Mouse (Mus musculus): ENCODE measurements around the gene A630089N07Rik. TPM values are rescaled to one million over a fixed set of nuclear protein-coding genes. Genes with fewer than 3 reads are reported as not detected.
"Not testable (repeated sequence)": the region's sequence is repeated elsewhere in the genome, so short reads cannot be mapped to it uniquely, and the experiment has no call there.

A630089N07Rik gene
- polyA plus RNA-seq, 1 experiment from 2014 or later, result 19.9 TPM

DNA sequence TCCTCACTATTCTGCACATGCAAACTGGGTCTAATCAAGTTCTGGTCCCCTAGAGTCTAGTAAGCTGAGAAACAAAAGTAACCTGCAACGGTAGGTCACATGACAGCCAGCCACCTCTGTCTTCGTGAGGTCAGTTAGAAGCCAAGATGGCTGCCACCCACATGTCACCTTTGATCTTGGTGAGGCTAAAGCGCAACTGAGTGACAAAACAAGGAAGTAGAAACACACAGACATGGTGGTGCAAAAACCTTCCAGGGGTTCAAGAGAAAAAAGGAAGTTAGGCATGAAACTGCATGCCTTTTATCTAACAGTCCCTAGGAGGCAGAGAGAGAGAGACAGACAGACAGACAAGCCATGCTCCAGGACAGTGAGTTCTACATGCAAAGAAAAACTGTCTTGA, 60.2 kb downstream of the A630089N07Rik start:
- Histone ChIP-seq H3K27me3 (ENCODE audit: control insufficient read depth, insufficient read depth, low read depth, low read length) (no peaks in the 10 kb centered on the region), H3K27ac (ENCODE audit: low read length) (no peak overlapping the region), H3K4me1 (replicated peaks; ENCODE audit: control insufficient read depth, insufficient read depth, low read length) (no peaks in the 10 kb centered on the region), H3K9me3 (ENCODE audit: control insufficient read depth, low read length) (no peaks in the 10 kb centered on the region; the same call in 1 of the 2 replicates), H3K4me2 (ENCODE audit: low read depth, low read length) (no peak overlapping the region), H3K36me3 (ENCODE audit: control insufficient read depth, insufficient read depth, low read length) (no peaks in the 10 kb centered on the region; the same call in 1 of the 2 replicates), H3K4me3 (ENCODE audit: low read length) (no peak overlapping the region), H3K9ac (ENCODE audit: low read length) (no peak overlapping the region)
- WGBS, result 91% methylated on average over 3 of the region's 3 CpGs
- ATAC-seq (ENCODE audit: low read depth), result no peak

GRCm38 (mm10) chr16:97997383-97997731, 84.9 kb downstream of the A630089N07Rik start:
- WGBS, result 0% methylated on average over 8 of the region's 8 CpGs
- H3K4me1 ChIP-seq (replicated peaks; ENCODE audit: control insufficient read depth, insufficient read depth, low read length), result peaks cover 14% of the 10 kb centered on the region
- H3K36me3 ChIP-seq (ENCODE audit: control insufficient read depth, insufficient read depth, low read length), result not testable (repeated sequence)

GRCm38 (mm10) chr16:97996616-97997382, 85.5 kb downstream of the A630089N07Rik start, which contains the start of gene B230307C23Rik:
Gene B230307C23Rik, plus strand, starts transcription at chr16:97997315.
- Histone ChIP-seq H3K4me2 (ENCODE audit: low read depth, low read length) (peak within 1 kb of the TSS; percentile 71), H3K4me3 (ENCODE audit: low read length) (peak within 1 kb of the TSS; percentile 51), H3K9me3 (ENCODE audit: control insufficient read depth, low read length) (0 out of 2 replicates have a peak, but pooled peaks cover 3% of the 10 kb centered on the region), H3K36me3 (ENCODE audit: control insufficient read depth, insufficient read depth, low read length) (no peaks in the 10 kb centered on the region; the same call in 1 of the 2 replicates), H3K27ac (ENCODE audit: low read length) (peak within 1 kb of the TSS; percentile 87), H3K27me3 (ENCODE audit: control insufficient read depth, insufficient read depth, low read depth, low read length) (no peaks in the 10 kb centered on the region), H3K4me1 (replicated peaks; ENCODE audit: control insufficient read depth, insufficient read depth, low read length) (peaks cover 14% of the 10 kb centered on the region), H3K9ac (ENCODE audit: low read length) (peak within 1 kb of the TSS; percentile 69)
- WGBS, result 2% methylated on average over 22 of the region's 22 CpGs
- peak; percentile 99 for ATAC-seq (ENCODE audit: low read depth)

More at GRCm38 (mm10) chr16:97997383-97997731, 84.9 kb downstream of the A630089N07Rik start:
- H3K4me3 ChIP-seq (ENCODE audit: low read length), result peak overlapping the region; percentile 51
- H3K4me2 ChIP-seq (ENCODE audit: low read depth, low read length), result peak overlapping the region; percentile 71
- ATAC-seq (ENCODE audit: low read depth), result peak; percentile 58
- peak overlapping the region; percentile 69 for H3K9ac ChIP-seq (ENCODE audit: low read length)
- H3K27ac ChIP-seq (ENCODE audit: low read length), result peak overlapping the region; percentile 87
- H3K9me3 ChIP-seq (ENCODE audit: control insufficient read depth, low read length); H3K27me3 ChIP-seq (ENCODE audit: control insufficient read depth, insufficient read depth, low read depth, low read length): not testable (repeated sequence)

GRCm38 (mm10) chr16:97995849-97996615, 86.2 kb downstream of the A630089N07Rik start:
- Histone ChIP-seq H3K4me2 (ENCODE audit: low read depth, low read length) (peak overlapping the region; percentile 71), H3K36me3 (ENCODE audit: control insufficient read depth, insufficient read depth, low read length) (no peaks in the 10 kb centered on the region; the same call in 1 of the 2 replicates), H3K9ac (ENCODE audit: low read length) (peak overlapping the region; percentile 69), H3K4me3 (ENCODE audit: low read length) (peak overlapping the region; percentile 51), H3K9me3 (ENCODE audit: control insufficient read depth, low read length) (0 out of 2 replicates have a peak, but pooled peaks cover 3% of the 10 kb centered on the region), H3K27me3 (ENCODE audit: control insufficient read depth, insufficient read depth, low read depth, low read length) (no peaks in the 10 kb centered on the region), H3K27ac (ENCODE audit: low read length) (peak overlapping the region; percentile 87; the same call in 1 of the 2 replicates), H3K4me1 (replicated peaks; ENCODE audit: control insufficient read depth, insufficient read depth, low read length) (peaks cover 14% of the 10 kb centered on the region)
- 22% methylated on average over 1 of the region's 1 CpGs for WGBS
- ATAC-seq (ENCODE audit: low read depth), result no peak

DNA sequence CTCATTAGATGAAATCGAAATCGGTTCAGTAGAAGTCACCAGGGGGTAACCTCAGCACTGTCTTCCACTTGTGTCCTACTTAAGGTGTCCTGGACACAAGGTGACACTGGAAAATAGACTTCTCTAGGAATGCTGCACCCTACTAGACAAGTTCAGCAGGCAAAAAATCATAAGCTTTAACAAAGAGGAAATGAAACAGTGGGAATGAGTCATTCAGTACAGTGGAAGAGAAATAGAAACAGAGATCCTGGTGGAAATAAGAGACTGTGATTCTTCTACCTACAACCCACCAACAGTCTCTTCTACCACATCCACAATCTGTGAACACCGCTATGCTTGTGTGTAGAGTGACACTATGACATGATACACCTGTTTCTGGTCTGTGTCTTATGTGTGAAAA, 89.8 kb downstream of the A630089N07Rik start:
- not testable (repeated sequence) for H3K9ac ChIP-seq (ENCODE audit: low read length); H3K4me3 ChIP-seq (ENCODE audit: low read length); H3K9me3 ChIP-seq (ENCODE audit: control insufficient read depth, low read length); H3K36me3 ChIP-seq (ENCODE audit: control insufficient read depth, insufficient read depth, low read length); H3K27me3 ChIP-seq (ENCODE audit: control insufficient read depth, insufficient read depth, low read depth, low read length); H3K4me1 ChIP-seq (replicated peaks; ENCODE audit: control insufficient read depth, insufficient read depth, low read length); H3K27ac ChIP-seq (ENCODE audit: low read length); ATAC-seq (ENCODE audit: low read depth); H3K4me2 ChIP-seq (ENCODE audit: low read depth, low read length)
- WGBS, result 68% methylated on average over 3 of the region's 3 CpGs

GRCm38 (mm10) chr16:97991517-97991916, 90.7 kb downstream of the A630089N07Rik start:
- Histone ChIP-seq H3K4me1 (replicated peaks; ENCODE audit: control insufficient read depth, insufficient read depth, low read length) (peaks cover 6% of the 10 kb centered on the region), H3K9ac (ENCODE audit: low read length) (no peak overlapping the region)
- 80% methylated on average over 2 of the region's 2 CpGs for WGBS

DNA sequence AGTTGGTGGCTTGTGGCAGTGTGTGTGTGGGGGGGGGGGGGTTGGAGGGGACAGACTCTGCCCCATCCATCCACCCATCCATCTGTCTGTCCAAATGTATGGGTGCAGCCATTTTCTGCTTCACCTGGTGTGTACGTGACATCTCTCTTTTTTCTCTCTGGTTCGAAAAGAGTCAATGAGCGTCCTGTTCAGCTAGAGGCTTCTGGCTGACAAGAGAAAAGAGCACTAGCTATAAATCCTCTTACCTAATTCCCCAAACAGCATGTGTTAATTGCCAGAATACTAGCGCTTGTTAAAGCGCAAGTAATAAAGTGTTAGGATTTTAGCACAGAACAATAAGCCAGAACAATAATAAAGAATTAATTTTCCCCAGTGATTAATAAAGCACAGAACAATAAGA, 97.7 kb downstream of the A630089N07Rik start:
- Histone ChIP-seq H3K4me1 (replicated peaks; ENCODE audit: control insufficient read depth, insufficient read depth, low read length) (no peaks in the 10 kb centered on the region), H3K36me3 (ENCODE audit: control insufficient read depth, insufficient read depth, low read length) (no peaks in the 10 kb centered on the region), H3K4me3 (ENCODE audit: low read length) (no peak overlapping the region), H3K4me2 (ENCODE audit: low read depth, low read length) (no peak overlapping the region), H3K9me3 (ENCODE audit: control insufficient read depth, low read length) (no peaks in the 10 kb centered on the region), H3K27me3 (ENCODE audit: control insufficient read depth, insufficient read depth, low read depth, low read length) (no peaks in the 10 kb centered on the region), H3K27ac (ENCODE audit: low read length) (no peak overlapping the region), H3K9ac (ENCODE audit: low read length) (no peak overlapping the region)
- 80% methylated on average over 5 of the region's 5 CpGs for WGBS
- no peak for ATAC-seq (ENCODE audit: low read depth)

More at GRCm38 (mm10) chr16:97991517-97991916, 90.7 kb downstream of the A630089N07Rik start:
- Histone ChIP-seq H3K9me3 (ENCODE audit: control insufficient read depth, low read length) (no peaks in the 10 kb centered on the region), H3K4me2 (ENCODE audit: low read depth, low read length) (no peak overlapping the region), H3K27me3 (ENCODE audit: control insufficient read depth, insufficient read depth, low read depth, low read length) (no peaks in the 10 kb centered on the region), H3K4me3 (ENCODE audit: low read length) (no peak overlapping the region), H3K36me3 (ENCODE audit: control insufficient read depth, insufficient read depth, low read length) (no peaks in the 10 kb centered on the region), H3K27ac (ENCODE audit: low read length) (no peak overlapping the region)
- no peak for ATAC-seq (ENCODE audit: low read depth)

GRCm38 (mm10) chr16:97981362-97981761, 100.9 kb downstream of the A630089N07Rik start:
- 68% methylated on average over 1 of the region's 1 CpGs for WGBS
- Histone ChIP-seq H3K4me2 (ENCODE audit: low read depth, low read length) (no peak overlapping the region), H3K4me1 (replicated peaks; ENCODE audit: control insufficient read depth, insufficient read depth, low read length) (no peaks in the 10 kb centered on the region), H3K27ac (ENCODE audit: low read length) (no peak overlapping the region), H3K27me3 (ENCODE audit: control insufficient read depth, insufficient read depth, low read depth, low read length) (no peaks in the 10 kb centered on the region), H3K4me3 (ENCODE audit: low read length) (no peak overlapping the region), H3K36me3 (ENCODE audit: control insufficient read depth, insufficient read depth, low read length) (no peaks in the 10 kb centered on the region), H3K9ac (ENCODE audit: low read length) (no peak overlapping the region), H3K9me3 (ENCODE audit: control insufficient read depth, low read length) (no peaks in the 10 kb centered on the region)
- ATAC-seq (ENCODE audit: low read depth), result no peak

DNA sequence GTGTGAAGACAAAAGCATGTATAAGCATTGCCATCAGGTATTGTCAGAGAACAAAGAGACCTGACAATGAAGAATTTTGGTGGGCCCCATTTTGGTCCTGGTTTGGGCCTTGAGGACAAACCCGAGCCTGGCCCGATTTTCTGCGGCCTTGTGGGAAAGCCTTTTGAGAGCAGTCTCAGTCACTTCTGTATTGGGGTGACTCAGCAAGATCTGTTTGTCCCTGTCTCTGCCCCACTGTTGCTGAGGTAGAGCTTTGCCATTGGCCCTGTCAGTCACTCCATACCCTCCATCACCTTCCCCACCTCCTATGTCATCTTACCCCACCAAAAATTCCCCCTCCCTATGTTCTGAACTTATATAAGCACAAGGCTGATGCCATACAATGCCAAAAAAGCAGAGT, 104.5 kb downstream of the A630089N07Rik start:
- Histone ChIP-seq H3K9ac (ENCODE audit: low read length) (no peak overlapping the region), H3K4me1 (replicated peaks; ENCODE audit: control insufficient read depth, insufficient read depth, low read length) (no peaks in the 10 kb centered on the region), H3K36me3 (ENCODE audit: control insufficient read depth, insufficient read depth, low read length) (no peaks in the 10 kb centered on the region), H3K27ac (ENCODE audit: low read length) (no peak overlapping the region), H3K27me3 (ENCODE audit: control insufficient read depth, insufficient read depth, low read depth, low read length) (no peaks in the 10 kb centered on the region), H3K4me2 (ENCODE audit: low read depth, low read length) (no peak overlapping the region), H3K4me3 (ENCODE audit: low read length) (no peak overlapping the region), H3K9me3 (ENCODE audit: control insufficient read depth, low read length) (no peaks in the 10 kb centered on the region)
- no peak for ATAC-seq (ENCODE audit: low read depth)
- 92% methylated on average over 3 of the region's 3 CpGs for WGBS
